Mouse (Mus musculus): ENCODE results near the gene Dennd6b.

DNA sequence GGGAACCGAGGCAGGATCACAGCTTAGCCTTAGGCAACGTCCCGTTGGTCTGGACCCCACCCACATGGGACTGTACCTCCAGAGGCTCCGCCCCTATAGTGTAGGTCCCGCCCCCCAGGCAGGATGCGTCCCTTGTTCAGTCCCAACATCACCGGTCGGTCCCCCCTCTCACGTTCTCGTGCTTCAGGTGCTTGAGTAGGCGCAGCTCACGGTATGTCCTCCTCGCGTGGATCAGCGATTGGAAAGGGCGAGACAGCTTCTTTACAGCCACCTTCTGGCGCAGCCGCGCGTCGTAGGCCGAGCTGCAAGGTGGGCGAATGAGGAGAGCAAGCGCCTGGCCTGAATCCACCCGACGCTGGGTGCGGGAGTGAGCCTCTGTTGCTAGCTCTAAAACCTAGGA lies 49.8 kb downstream of the Dennd6b start:
- TF ChIP-seq POLR2A (IDR thresholded peaks at IDR 0.05; ENCODE audit: insufficient read length, low read depth) (no peak), MAX (IDR thresholded peaks at IDR 0.05; ENCODE audit: low read depth) (no peak), POLR2AphosphoS2 (IDR thresholded peaks at IDR 0.05; ENCODE audit: insufficient read length, low read depth) (no peak), TCF12 (IDR thresholded peaks at IDR 0.05; ENCODE audit: insufficient read depth, poor library complexity, severe bottlenecking) (no peak), MYOD1 (IDR thresholded peaks at IDR 0.05; ENCODE audit: control insufficient read depth in 1 of 3, insufficient read length in 2 of 3, low read depth in 2 of 3) (no peak), E2F4 (IDR thresholded peaks at IDR 0.05; ENCODE audit: insufficient read depth) (no peak), MYOG (IDR thresholded peaks at IDR 0.05; ENCODE audit: control insufficient read depth in 1 of 3, insufficient read depth in 1 of 3, insufficient read length in 2 of 3, low read depth in 2 of 3) (no peak), REST (IDR thresholded peaks at IDR 0.05; ENCODE audit: insufficient read depth, insufficient read length) (no peak), USF1 (IDR thresholded peaks at IDR 0.05; ENCODE audit: low read depth) (no peak)
